Mouse (Mus musculus) heart, postnatal 14 days (tissue): ENCODE results near the gene Ube2d3. TPM values are rescaled to one million over a fixed set of nuclear protein-coding genes. Genes with fewer than 3 reads are reported as not detected.

ENCODE experiments used
- total RNA-seq, 2 experiments: library from RNA; stranded (reverse); gene quantifications; 2 replicates each; pipeline ENCODE4 v1.2.3; 2021

Gene Ube2d3
- total RNA-seq, 2 experiments from 2014 or later, result 292 to 344 TPM

Other genes with a start within 250 kb of the Ube2d3 start
- 1 to 10 TPM; 2.8 to 5.6 TPM for gene Cenpe, start 225.6 kb upstream of the Ube2d3 start, total RNA-seq
- gene Bdh2, start 156.9 kb upstream of the Ube2d3 start, total RNA-seq, result 1 to 10 TPM; 3.7 to 4.7 TPM
- under 1 TPM; 0.29 to 0.39 TPM for gene Slc9b2, start 130.4 kb upstream of the Ube2d3 start, total RNA-seq
- gene Slc9b1, start 90.1 kb upstream of the Ube2d3 start, total RNA-seq, result under 1 TPM in 1 of 2 experiments, not detected in 1; 0.44 TPM
- gene Cisd2, start 14.2 kb upstream of the Ube2d3 start, total RNA-seq, result 10 to 100 TPM; 43.0 to 45.7 TPM
- 10 to 100 TPM; 18.0 to 19.3 TPM for gene Manba, start 47.5 kb downstream of the Ube2d3 start, total RNA-seq